Mouse (Mus musculus): Measurements from ENCODE around the gene Rab2b.

GRCm38 (mm10) chr14:52295558-52296264 lies 16.4 kb upstream of the Rab2b start:
- TF ChIP-seq CTCF (IDR thresholded peaks at IDR 0.05; ENCODE audit: low read depth) = peak; percentile 59
- no peak for TF ChIP-seq EP300 (IDR thresholded peaks at IDR 0.05; ENCODE audit: low read depth)
